Mouse (Mus musculus): ENCODE data around the gene Wbp4. TPM values are rescaled to one million over a fixed set of nuclear protein-coding genes. Genes with fewer than 3 reads are reported as not detected.

The Wbp4 gene
- polyA plus RNA-seq, 1 experiment from 2014 or later, result 48.6 TPM

- H3K4me1 ChIP-seq (replicated peaks), result peaks cover 20% of the 10 kb centered on the region
- H3K4me3 ChIP-seq (replicated peaks), result no peak overlapping the region
- no peak overlapping the region for H3K4me2 ChIP-seq
- 69% methylated on average over 9 of the region's 9 CpGs for whole genome bisulfite sequencing
- ATAC-seq (ENCODE audit: insufficient number of reproducible peaks, insufficient read depth, low FRiP score, low TSS enrichment, low read depth), result no peak
- no peak overlapping the region for H3K27ac ChIP-seq
- peaks cover 2% of the 10 kb centered on the region; the same call in 1 of the 2 replicates for H3K36me3 ChIP-seq
- H3K9me3 ChIP-seq, result no peaks in the 10 kb centered on the region
- no peaks in the 10 kb centered on the region for H3K27me3 ChIP-seq
- no peak overlapping the region for H3K9ac ChIP-seq (replicated peaks)
These were observed 24.9 kb upstream of the Wbp4 start for GRCm38 (mm10) chr14:79506207-79506606.

- H3K4me1 ChIP-seq (replicated peaks), result peaks cover 10% of the 10 kb centered on the region
- WGBS, result 92% methylated on average over 7 of the region's 7 CpGs
- ATAC-seq (ENCODE audit: insufficient number of reproducible peaks, insufficient read depth, low FRiP score, low TSS enrichment, low read depth), result no peak
- no peaks in the 10 kb centered on the region for H3K9me3 ChIP-seq
- H3K27me3 ChIP-seq, result no peaks in the 10 kb centered on the region
- no peak overlapping the region for H3K27ac ChIP-seq
- no peak overlapping the region for H3K4me2 ChIP-seq
- no peak overlapping the region for H3K9ac ChIP-seq (replicated peaks)
- H3K4me3 ChIP-seq (replicated peaks), result no peak overlapping the region
- peaks cover 3% of the 10 kb centered on the region; the same call in 1 of the 2 replicates for H3K36me3 ChIP-seq
These were observed 23.1 kb upstream of the Wbp4 start for GRCm38 (mm10) chr14:79504246-79505006.

- no peak overlapping the region for H3K9ac ChIP-seq (replicated peaks)
- no peak for ATAC-seq (ENCODE audit: insufficient number of reproducible peaks, insufficient read depth, low FRiP score, low TSS enrichment, low read depth)
- 0 out of 2 replicates have a peak overlapping the region, but pooled peaks have one; percentile 12 for H3K27ac ChIP-seq
- 77% methylated on average over 5 of the region's 5 CpGs for WGBS
- no peak overlapping the region for H3K4me3 ChIP-seq (replicated peaks)
- H3K36me3 ChIP-seq, result peaks cover 3% of the 10 kb centered on the region; the same call in 1 of the 2 replicates
- H3K4me1 ChIP-seq (replicated peaks), result peaks cover 10% of the 10 kb centered on the region
- no peaks in the 10 kb centered on the region for H3K27me3 ChIP-seq
- H3K9me3 ChIP-seq, result no peaks in the 10 kb centered on the region
- H3K4me2 ChIP-seq, result no peak overlapping the region
These were observed 22.2 kb upstream of the Wbp4 start for GRCm38 (mm10) chr14:79503371-79504075.

GRCm38 (mm10) chr14:79500756-79501155 lies 19.4 kb upstream of the Wbp4 start:
- Histone ChIP-seq H3K9ac (replicated peaks) (no peak overlapping the region), H3K4me1 (replicated peaks) (no peaks in the 10 kb centered on the region; the same call in 1 of the 2 replicates), H3K36me3 (peaks cover 3% of the 10 kb centered on the region; the same call in 1 of the 2 replicates), H3K4me2 (no peak overlapping the region), H3K27ac (no peak overlapping the region), H3K9me3 (no peaks in the 10 kb centered on the region), H3K4me3 (replicated peaks) (no peak overlapping the region), H3K27me3 (no peaks in the 10 kb centered on the region)
- 85% methylated on average over 4 of the region's 4 CpGs for WGBS
- no peak for ATAC-seq (ENCODE audit: insufficient number of reproducible peaks, insufficient read depth, low FRiP score, low TSS enrichment, low read depth)

GRCm38 (mm10) chr14:79499326-79499725 lies 18.0 kb upstream of the Wbp4 start:
- no peak for ATAC-seq (ENCODE audit: insufficient number of reproducible peaks, insufficient read depth, low FRiP score, low TSS enrichment, low read depth)
- H3K4me1 ChIP-seq (replicated peaks), result no peaks in the 10 kb centered on the region; the same call in 1 of the 2 replicates
- H3K9me3 ChIP-seq, result no peaks in the 10 kb centered on the region
- no peak overlapping the region for H3K4me2 ChIP-seq
- no peaks in the 10 kb centered on the region for H3K27me3 ChIP-seq
- H3K27ac ChIP-seq, result no peak overlapping the region
- peaks cover 3% of the 10 kb centered on the region; the same call in 1 of the 2 replicates for H3K36me3 ChIP-seq
- H3K9ac ChIP-seq (replicated peaks), result no peak overlapping the region
- WGBS, result 80% methylated on average over 9 of the region's 9 CpGs
- H3K4me3 ChIP-seq (replicated peaks), result no peak overlapping the region

- no peak overlapping the region for H3K27ac ChIP-seq
These were observed 13.0 kb upstream of the Wbp4 start for GRCm38 (mm10) chr14:79494349-79494748.

GRCm38 (mm10) chr14:79490246-79490645 lies 8.9 kb upstream of the Wbp4 start:
- peaks cover 29% of the 10 kb centered on the region for H3K4me1 ChIP-seq (replicated peaks)
- 66% methylated on average over 3 of the region's 3 CpGs for WGBS
- no peaks in the 10 kb centered on the region for H3K27me3 ChIP-seq
- no peak overlapping the region for H3K4me3 ChIP-seq (replicated peaks)
- H3K27ac ChIP-seq, result no peak overlapping the region
- 0 out of 2 replicates have a peak, but pooled peaks cover 5% of the 10 kb centered on the region for H3K36me3 ChIP-seq
- no peaks in the 10 kb centered on the region for H3K9me3 ChIP-seq
- H3K4me2 ChIP-seq, result no peak overlapping the region
- ATAC-seq (ENCODE audit: insufficient number of reproducible peaks, insufficient read depth, low FRiP score, low TSS enrichment, low read depth), result no peak
- no peak overlapping the region for H3K9ac ChIP-seq (replicated peaks)

More at GRCm38 (mm10) chr14:79494349-79494748, 13.0 kb upstream of the Wbp4 start:
- ATAC-seq (ENCODE audit: insufficient number of reproducible peaks, insufficient read depth, low FRiP score, low TSS enrichment, low read depth), result no peak
- no peak overlapping the region for H3K4me3 ChIP-seq (replicated peaks)
- no peaks in the 10 kb centered on the region for H3K27me3 ChIP-seq
- WGBS, result 52% methylated on average over 6 of the region's 6 CpGs
- no peak overlapping the region for H3K9ac ChIP-seq (replicated peaks)
- no peaks in the 10 kb centered on the region for H3K4me1 ChIP-seq (replicated peaks)
- H3K36me3 ChIP-seq, result 0 out of 2 replicates have a peak, but pooled peaks cover 5% of the 10 kb centered on the region
- H3K4me2 ChIP-seq, result no peak overlapping the region
- no peaks in the 10 kb centered on the region for H3K9me3 ChIP-seq

GRCm38 (mm10) chr14:79489150-79489549 lies 7.8 kb upstream of the Wbp4 start:
- no peak overlapping the region for H3K9ac ChIP-seq (replicated peaks)
- no peak for ATAC-seq (ENCODE audit: insufficient number of reproducible peaks, insufficient read depth, low FRiP score, low TSS enrichment, low read depth)
- 77% methylated on average over 12 of the region's 12 CpGs for WGBS

GRCm38 (mm10) chr14:79488531-79488930 lies 7.2 kb upstream of the Wbp4 start:
- H3K4me3 ChIP-seq (replicated peaks), result no peak overlapping the region
- no peak overlapping the region for H3K4me2 ChIP-seq
- no peaks in the 10 kb centered on the region for H3K9me3 ChIP-seq
- H3K36me3 ChIP-seq, result 0 out of 2 replicates have a peak, but pooled peaks cover 5% of the 10 kb centered on the region
- no peak overlapping the region for H3K9ac ChIP-seq (replicated peaks)
- H3K27me3 ChIP-seq, result no peaks in the 10 kb centered on the region
- ATAC-seq (ENCODE audit: insufficient number of reproducible peaks, insufficient read depth, low FRiP score, low TSS enrichment, low read depth), result no peak
- H3K27ac ChIP-seq, result no peak overlapping the region
- WGBS, result 33% methylated on average over 9 of the region's 9 CpGs
- H3K4me1 ChIP-seq (replicated peaks), result peaks cover 34% of the 10 kb centered on the region

More at GRCm38 (mm10) chr14:79489150-79489549, 7.8 kb upstream of the Wbp4 start:
- H3K9me3 ChIP-seq, result no peaks in the 10 kb centered on the region
- H3K4me2 ChIP-seq, result no peak overlapping the region
- H3K27ac ChIP-seq, result no peak overlapping the region
- 0 out of 2 replicates have a peak, but pooled peaks cover 5% of the 10 kb centered on the region for H3K36me3 ChIP-seq
- no peak overlapping the region for H3K4me3 ChIP-seq (replicated peaks)
- H3K4me1 ChIP-seq (replicated peaks), result peaks cover 29% of the 10 kb centered on the region
- H3K27me3 ChIP-seq, result no peaks in the 10 kb centered on the region

- ATAC-seq (ENCODE audit: insufficient number of reproducible peaks, insufficient read depth, low FRiP score, low TSS enrichment, low read depth), result 0 out of 2 replicates have a peak, but pooled peaks have one; percentile 46
- Histone ChIP-seq H3K4me3 (replicated peaks) (peak overlapping the region; percentile 36), H3K36me3 (0 out of 2 replicates have a peak, but pooled peaks cover 5% of the 10 kb centered on the region), H3K4me2 (peak overlapping the region; percentile 65), H3K27ac (peak overlapping the region; percentile 50; the same call in 1 of the 2 replicates), H3K9ac (replicated peaks) (peak overlapping the region; percentile 40; the same call in 1 of the 2 replicates), H3K4me1 (replicated peaks) (peaks cover 43% of the 10 kb centered on the region), H3K9me3 (no peaks in the 10 kb centered on the region), H3K27me3 (no peaks in the 10 kb centered on the region)
- WGBS, result 4% methylated on average over 19 of the region's 19 CpGs
These were observed 5.8 kb upstream of the Wbp4 start for GRCm38 (mm10) chr14:79486993-79487731.

Data from limb, embryonic 12.5 days (tissue).